Mouse (Mus musculus) embryonic facial prominence, embryonic 11.5 days (tissue): ENCODE measurements around the gene Dmwd. TPM values are rescaled to one million over a fixed set of nuclear protein-coding genes. Genes with fewer than 3 reads are reported as not detected.
"Not testable (repeated sequence)": the region's sequence is repeated elsewhere in the genome, so short reads cannot be mapped to it uniquely, and the experiment has no call there.

ENCODE experiments used
- ATAC-seq: fragments of 200-750 bp; cut with Nextera tagmentation; replicated peaks from 2 replicates; pipeline ENCODE4 v1.8.0; 2017; ENCODE audit warnings: low read depth; ENCODE audit not compliant: insufficient number of reproducible peaks, low FRiP score, low TSS enrichment
- DNase-seq: peaks from one replicate; pipeline ENCODE4 v3.0.0-alpha.2; 2015; ENCODE audit warnings: low spot score
- H3K27ac ChIP-seq: fragments of 300-500 bp; sonication (generic); replicated peaks from 2 replicates; pipeline ENCODE4 v1.5.1; 2014; ENCODE audit warnings: mild to moderate bottlenecking, low read depth, low read length, control low read depth
- H3K27me3 ChIP-seq: fragments of 300-500 bp; sonication (generic); 2 replicates; pipeline ENCODE4 v1.6.1; 2014; ENCODE audit warnings: mild to moderate bottlenecking, low read length, moderate library complexity, mixed read lengths; ENCODE audit not compliant: control insufficient read depth, insufficient read depth
- H3K36me3 ChIP-seq: fragments of 300-500 bp; sonication (generic); replicated peaks from 2 replicates; pipeline ENCODE4 v1.6.1; 2014; ENCODE audit warnings: low read depth, mild to moderate bottlenecking, low read length, moderate library complexity, mixed read lengths; ENCODE audit not compliant: control insufficient read depth, insufficient read depth
- H3K4me1 ChIP-seq: fragments of 300-500 bp; sonication (generic); 2 replicates; pipeline ENCODE4 v1.6.1; 2014; ENCODE audit warnings: low read length, mixed read lengths; ENCODE audit not compliant: control insufficient read depth, insufficient read depth
- H3K4me2 ChIP-seq: fragments of 300-500 bp; sonication (generic); 2 replicates; pipeline ENCODE4 v1.6.1; 2014; ENCODE audit warnings: low read depth, mild to moderate bottlenecking, control low read depth, low read length, moderate library complexity
- H3K4me3 ChIP-seq: fragments of 300-500 bp; sonication (generic); 2 replicates; pipeline ENCODE4 v1.5.1; 2014; ENCODE audit warnings: low read depth, low read length, control low read depth
- H3K9ac ChIP-seq: fragments of 300-500 bp; sonication (generic); replicated peaks from 2 replicates; pipeline ENCODE4 v1.6.1; 2014; ENCODE audit warnings: mild to moderate bottlenecking, control low read depth, low read length
- H3K9me3 ChIP-seq: fragments of 300-500 bp; sonication (generic); replicated peaks from 2 replicates; pipeline ENCODE4 v1.6.1; 2016; ENCODE audit warnings: mild to moderate bottlenecking, low read length, inconsistent platforms, mixed read lengths; ENCODE audit not compliant: control insufficient read depth
- WGBS: fragments of 180-500 bp; shearing (Covaris S2); extraction: QIAGEN DNeasy Blood & Tissue Kit; methylation state at CpG from one replicate; pipeline ENCODE4 v1.1.7; 2014; 5-methylcytosine and 5-hydroxymethylcytosine counted together
- polyA plus RNA-seq: library from polyadenylated mRNA; unstranded; fragments of >200 nt; fragmentation: Nextera tagmentation; extraction: Ambion mirVana; gene quantifications from 2 replicates; pipeline ENCODE4 v1.2.1, GENCODE M21; 2014

The Dmwd gene
- polyA plus RNA-seq, 1 experiment from 2014 or later = 17.2 TPM

DNA sequence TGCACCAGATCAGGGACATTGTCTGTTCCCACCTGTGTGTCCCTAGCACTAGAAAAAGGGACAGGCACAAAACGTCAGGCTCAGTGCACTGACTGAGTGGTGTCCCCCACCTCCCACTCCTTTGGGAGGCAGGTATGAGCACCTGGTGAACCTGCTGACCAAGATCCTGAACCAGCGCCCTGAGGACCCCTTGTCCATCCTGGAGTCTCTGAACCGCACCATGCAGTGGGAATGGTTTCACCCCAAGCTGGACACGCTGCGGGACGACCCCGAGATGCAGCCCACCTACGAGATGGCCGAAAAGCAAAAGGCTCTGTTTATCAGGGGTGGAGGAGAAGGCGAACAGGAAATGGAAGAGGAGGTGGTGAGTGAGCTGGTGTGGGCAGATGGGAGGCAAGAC is 18.6 kb upstream of the Dmwd start:
- WGBS = 88% methylated on average over 10 of the region's 10 CpGs
- ATAC-seq = no peak
- no peak overlapping the region for H3K27ac ChIP-seq

GRCm38 (mm10) chr7:19065896-19066295 is 10.1 kb upstream of the Dmwd start:
- no peak overlapping the region for H3K4me2 ChIP-seq
- no peak overlapping the region for H3K9ac ChIP-seq
- 51% methylated on average over 13 of the region's 13 CpGs for WGBS

More for the DNA sequence above, 18.6 kb upstream of the Dmwd start:
- Histone ChIP-seq H3K9me3 (no peaks in the 10 kb centered on the region), H3K36me3 (no peaks in the 10 kb centered on the region), H3K27me3 (no peaks in the 10 kb centered on the region), H3K4me3 (no peak overlapping the region), H3K4me1 (no peaks in the 10 kb centered on the region), H3K9ac (no peak overlapping the region), H3K4me2 (no peak overlapping the region)
- DNase-seq = no peak

GRCm38 (mm10) chr7:19067063-19067462 is 9.0 kb upstream of the Dmwd start:
- Histone ChIP-seq H3K4me2 (no peak overlapping the region), H3K27me3 (peaks cover 22% of the 10 kb centered on the region), H3K36me3 (no peaks in the 10 kb centered on the region), H3K9ac (no peak overlapping the region), H3K9me3 (no peaks in the 10 kb centered on the region), H3K4me3 (no peak overlapping the region), H3K27ac (no peak overlapping the region), H3K4me1 (no peaks in the 10 kb centered on the region)
- DNase-seq (no peak), ATAC-seq (no peak)
- 43% methylated on average over 14 of the region's 14 CpGs for WGBS

More at GRCm38 (mm10) chr7:19065896-19066295, 10.1 kb upstream of the Dmwd start:
- Histone ChIP-seq H3K27me3 (peaks cover 22% of the 10 kb centered on the region), H3K9me3 (no peaks in the 10 kb centered on the region), H3K36me3 (no peaks in the 10 kb centered on the region), H3K4me3 (no peak overlapping the region), H3K27ac (no peak overlapping the region), H3K4me1 (no peaks in the 10 kb centered on the region)
- no peak for DNase-seq
- ATAC-seq = no peak

DNA sequence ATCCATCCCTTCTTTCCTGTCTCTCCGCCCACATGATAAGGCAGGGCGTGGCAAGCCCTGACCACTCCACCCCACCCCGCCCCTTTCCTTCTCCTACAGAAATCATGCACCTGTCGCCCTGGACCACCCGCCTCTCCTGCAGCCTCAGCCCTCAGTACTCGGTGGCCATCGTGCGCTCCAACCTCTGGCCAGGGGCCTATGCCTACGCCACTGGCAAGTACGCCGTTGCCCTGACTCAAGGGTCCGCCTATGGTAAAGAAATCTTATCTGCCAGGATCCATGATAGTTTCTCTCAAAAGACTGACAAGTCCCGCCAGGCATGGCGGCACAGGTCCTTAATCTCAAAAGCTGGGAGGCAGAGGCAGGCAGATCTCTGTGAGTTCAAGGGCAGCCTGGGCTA is 8.1 kb upstream of the Dmwd start:
- no peak overlapping the region for H3K27ac ChIP-seq
- no peak overlapping the region for H3K4me2 ChIP-seq
- H3K27me3 ChIP-seq = peaks cover 22% of the 10 kb centered on the region
- ATAC-seq = no peak
- H3K4me1 ChIP-seq = no peaks in the 10 kb centered on the region
- WGBS = 66% methylated on average over 14 of the region's 14 CpGs
- no peaks in the 10 kb centered on the region for H3K9me3 ChIP-seq
- H3K9ac ChIP-seq = no peak overlapping the region
- no peak for DNase-seq
- H3K4me3 ChIP-seq = no peak overlapping the region
- H3K36me3 ChIP-seq = no peaks in the 10 kb centered on the region

GRCm38 (mm10) chr7:19068707-19069106 is 7.3 kb upstream of the Dmwd start:
- no peak for ATAC-seq
- no peak overlapping the region for H3K27ac ChIP-seq
- no peak overlapping the region for H3K9ac ChIP-seq
- DNase-seq = peak; percentile 86
- H3K4me1 ChIP-seq = no peaks in the 10 kb centered on the region
- no peak overlapping the region for H3K4me3 ChIP-seq
- no peak overlapping the region for H3K4me2 ChIP-seq
- H3K36me3 ChIP-seq = no peaks in the 10 kb centered on the region
- WGBS = 12% methylated on average over 2 of the region's 2 CpGs
- peaks cover 22% of the 10 kb centered on the region for H3K27me3 ChIP-seq
- no peaks in the 10 kb centered on the region for H3K9me3 ChIP-seq

- Histone ChIP-seq H3K9ac (no peak overlapping the region), H3K27me3 (peaks cover 21% of the 10 kb centered on the region), H3K4me1 (no peaks in the 10 kb centered on the region), H3K4me2 (no peak overlapping the region), H3K36me3 (no peaks in the 10 kb centered on the region), H3K9me3 (no peaks in the 10 kb centered on the region), H3K4me3 (no peak overlapping the region), H3K27ac (no peak overlapping the region)
- 49% methylated on average over 3 of the region's 3 CpGs for WGBS
- ATAC-seq = no peak
- DNase-seq = no peak
Observed at GRCm38 (mm10) chr7:19069500-19069899, 6.5 kb upstream of the Dmwd start.

GRCm38 (mm10) chr7:19071024-19071423 is 5.0 kb upstream of the Dmwd start:
- ATAC-seq, H3K9ac ChIP-seq, DNase-seq, H3K4me2 ChIP-seq, H3K9me3 ChIP-seq, H3K4me1 ChIP-seq, H3K36me3 ChIP-seq, H3K27ac ChIP-seq, H3K4me3 ChIP-seq: not testable (repeated sequence)
- H3K27me3 ChIP-seq = peaks cover 11% of the 10 kb centered on the region
- WGBS = 61% methylated on average over 3 of the region's 3 CpGs

DNA sequence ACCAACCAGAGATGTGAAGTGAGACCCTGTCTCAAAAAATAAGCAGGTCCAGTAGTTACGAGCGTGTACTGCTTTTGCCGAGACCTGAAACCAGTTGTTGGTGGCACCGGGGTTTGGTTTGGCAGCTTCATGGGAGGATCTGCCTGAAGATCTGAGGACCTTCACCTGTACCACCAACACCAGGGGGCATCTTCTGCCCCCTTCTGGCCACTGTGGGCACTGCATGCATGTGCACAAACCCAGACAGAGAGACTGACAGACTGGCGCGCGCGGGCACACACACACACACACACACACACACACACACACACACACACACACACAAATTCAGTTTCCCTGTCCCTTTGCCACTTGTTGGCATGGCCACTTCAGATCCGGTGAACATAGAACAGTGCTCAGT is 2.5 kb upstream of the Dmwd start:
- no peak overlapping the region for H3K4me2 ChIP-seq
- H3K36me3 ChIP-seq = no peaks in the 10 kb centered on the region
- H3K9me3 ChIP-seq = no peaks in the 10 kb centered on the region
- no peaks in the 10 kb centered on the region for H3K4me1 ChIP-seq
- H3K27me3 ChIP-seq = no peaks in the 10 kb centered on the region
- no peak for ATAC-seq
- H3K27ac ChIP-seq = no peak overlapping the region
- no peak overlapping the region for H3K4me3 ChIP-seq
- no peak for DNase-seq
- WGBS = 77% methylated on average over 9 of the region's 9 CpGs
- H3K9ac ChIP-seq = no peak overlapping the region
